Mouse (Mus musculus) lung, postnatal 0 days (tissue): ENCODE results near the gene Atp1b3.

Experiments
- CTCF ChIP-seq: IDR thresholded peaks from 2 replicates; pipeline ENCODE4 v1.5.1; 2016; ENCODE audit warnings: antibody characterized with exemption, mild to moderate bottlenecking
- EP300 ChIP-seq: IDR thresholded peaks from 2 replicates; pipeline ENCODE4 v1.6.1; 2016; ENCODE audit warnings: antibody characterized with exemption, mild to moderate bottlenecking, control low read depth

DNA sequence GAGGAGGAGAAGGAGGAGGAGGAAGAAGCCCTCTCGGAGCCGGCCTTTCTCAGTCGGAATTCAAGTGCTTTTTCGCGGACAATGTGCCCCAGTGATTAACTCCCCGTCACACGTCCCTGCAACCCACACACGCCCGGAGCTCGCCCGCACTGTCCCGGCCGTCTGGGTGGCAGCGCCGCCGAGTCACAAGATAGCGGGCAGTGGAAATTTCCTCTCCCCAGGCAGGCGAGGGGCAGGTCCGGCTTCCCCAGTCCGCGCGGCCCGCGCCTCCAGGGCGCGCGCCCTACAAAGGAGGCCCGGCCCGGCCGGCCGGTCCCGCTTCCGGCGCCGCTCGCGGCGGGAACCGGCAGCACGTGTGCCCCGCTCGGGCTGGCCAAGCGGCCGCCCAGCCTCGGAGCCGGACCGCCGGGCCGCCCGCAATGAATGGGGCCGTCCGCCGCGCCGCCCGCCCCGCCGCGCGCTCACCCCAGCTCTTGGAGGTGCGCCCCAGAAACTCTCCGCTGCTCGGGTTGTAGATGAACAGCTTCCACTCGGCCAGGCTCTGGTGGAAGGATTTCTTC lies 581 bp downstream of the Atp1b3 start:
- TF ChIP-seq CTCF: no peak
- no peak for TF ChIP-seq EP300
